Mouse (Mus musculus) megakaryocyte, embryonic 14.5 days (primary cell): ENCODE data around the gene Olfr652. TPM values are rescaled to one million over a fixed set of nuclear protein-coding genes. Genes with fewer than 3 reads are reported as not detected.

Experiments used
- H3K27me3 ChIP-seq: replicated peaks from 2 replicates; pipeline ENCODE3; 2012; ENCODE audit warnings: inconsistent platforms
- H3K36me3 ChIP-seq: replicated peaks from 2 replicates; pipeline ENCODE3; 2012; ENCODE audit warnings: low read length, inconsistent platforms, mixed read lengths
- H3K4me1 ChIP-seq: 2 replicates; pipeline ENCODE4 v1.6.1; 2012; ENCODE audit warnings: inconsistent platforms
- H3K4me3 ChIP-seq: replicated peaks from 2 replicates; pipeline ENCODE3; 2012; ENCODE audit warnings: moderate library complexity, mild to moderate bottlenecking, inconsistent platforms
- H3K9me3 ChIP-seq: 2 replicates; pipeline ENCODE4 v1.6.1; 2012; ENCODE audit warnings: inconsistent platforms
- FLI1 ChIP-seq: IDR thresholded peaks from 2 replicates; pipeline ENCODE4 v1.6.1; 2012; ENCODE audit warnings: low read length, inconsistent platforms, mixed read lengths
- GATA1 ChIP-seq: IDR thresholded peaks from 3 replicates; pipeline ENCODE4 v1.6.1; 2012; ENCODE audit warnings: mixed read lengths, low read length, inconsistent platforms, borderline replicate concordance
- polyA plus RNA-seq: library from polyadenylated mRNA; stranded (reverse); fragments of >175 nt; gene quantifications from 2 replicates; pipeline ENCODE4 v1.2.3, GENCODE M21; 2012; ENCODE audit warnings: low replicate concordance; ENCODE audit not compliant: insufficient read depth

Olfr652 gene
- polyA plus RNA-seq, 1 experiment = not detected

- Histone ChIP-seq H3K9me3 (no peaks in the 10 kb centered on the region), H3K4me1 (no peaks in the 10 kb centered on the region), H3K36me3 (no peaks in the 10 kb centered on the region), H3K4me3 (no peak overlapping the region), H3K27me3 (no peaks in the 10 kb centered on the region)
- no peak for TF ChIP-seq GATA1
- no peak for TF ChIP-seq FLI1
Observed at GRCm38 (mm10) chr7:104604727-104605126, 44.0 kb downstream of the Olfr652 start.

GRCm38 (mm10) chr7:104613655-104614054 lies 53.0 kb downstream of the Olfr652 start, which contains the start of gene Olfr656:
TSS of gene Olfr656 (plus strand) at chr7:104613955.
- TF ChIP-seq GATA1 = no peak
- no peak for TF ChIP-seq FLI1
- Histone ChIP-seq H3K36me3 (no peaks in the 10 kb centered on the region), H3K4me3 (no peak within 1 kb of the TSS), H3K9me3 (peaks cover 6% of the 10 kb centered on the region; the same call in 1 of the 2 replicates), H3K27me3 (no peaks in the 10 kb centered on the region), H3K4me1 (no peaks in the 10 kb centered on the region)

Other genes with a start within 250 kb of the Olfr652 start
- gene Trim12a, start 245.4 kb upstream of the Olfr652 start, polyA plus RNA-seq = not detected in 2 replicates
- gene Trim34b, start 231.4 kb upstream of the Olfr652 start, polyA plus RNA-seq = 0.28 TPM in 1 of 2 replicates, not detected in the other
- 0.27 TPM in 1 of 2 replicates, not detected in the other for gene Trim12c, start 207.5 kb upstream of the Olfr652 start, polyA plus RNA-seq
- 0.04 TPM in 1 of 2 replicates, not detected in the other for gene Trim30b, start 191.0 kb upstream of the Olfr652 start, polyA plus RNA-seq
- not detected in 2 replicates for gene Trim30c, start 160.1 kb upstream of the Olfr652 start, polyA plus RNA-seq
- gene Trim30a, start 95.7 kb upstream of the Olfr652 start, polyA plus RNA-seq = 0.81 TPM in 1 of 2 replicates, not detected in the other
- gene Trim30d, start 53.1 kb upstream of the Olfr652 start, polyA plus RNA-seq = 0.09 TPM in 1 of 2 replicates, not detected in the other
- not detected in 2 replicates for gene Olfr651, start 10.8 kb upstream of the Olfr652 start, polyA plus RNA-seq
- gene Olfr653, start 16.4 kb downstream of the Olfr652 start, polyA plus RNA-seq = not detected in 2 replicates
- gene Olfr654, start 26.1 kb downstream of the Olfr652 start, polyA plus RNA-seq = not detected in 2 replicates
- not detected in 2 replicates for gene Olfr655, start 40.9 kb downstream of the Olfr652 start, polyA plus RNA-seq
- gene Olfr656, start 53.1 kb downstream of the Olfr652 start, polyA plus RNA-seq = not detected in 2 replicates
- not detected in 2 replicates for gene Olfr657, start 63.9 kb downstream of the Olfr652 start, polyA plus RNA-seq
- gene Olfr658, start 86.4 kb downstream of the Olfr652 start, polyA plus RNA-seq = not detected in 2 replicates
- gene Olfr659, start 105.9 kb downstream of the Olfr652 start, polyA plus RNA-seq = not detected in 2 replicates
- not detected in 2 replicates for gene Olfr661, start 125.6 kb downstream of the Olfr652 start, polyA plus RNA-seq
- not detected in 2 replicates for gene Usp17le, start 216.6 kb downstream of the Olfr652 start, polyA plus RNA-seq